Mouse (Mus musculus): ENCODE measurements around the gene Azin2.

DNA sequence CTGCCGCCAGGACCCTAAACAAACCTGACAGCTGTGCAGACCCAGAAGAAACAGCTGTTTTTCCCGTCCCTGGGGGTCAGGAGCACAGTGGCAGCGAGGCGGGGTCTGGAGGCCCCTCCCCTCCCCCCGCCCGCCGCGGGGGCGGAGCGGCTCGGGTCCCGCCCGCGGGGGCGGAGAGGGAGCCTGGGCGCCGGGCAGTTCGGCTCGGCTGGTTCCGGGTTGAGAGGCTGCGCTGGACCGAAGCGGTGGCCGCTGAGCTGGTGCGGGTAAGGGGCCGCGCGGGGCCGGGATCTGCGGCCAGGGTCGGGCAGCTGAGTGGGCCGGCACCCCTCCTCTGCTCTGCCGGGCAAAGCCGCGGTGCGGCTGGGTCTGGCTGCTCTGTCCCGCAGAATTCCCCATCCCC lies 78.9 kb downstream of the Azin2 start, which contains the start of gene Trim62:
- TF ChIP-seq POLR2A (IDR thresholded peaks at IDR 0.05; ENCODE audit: borderline replicate concordance, extremely low read depth, insufficient read depth, insufficient read length, poor library complexity, severe bottlenecking), result peak; percentile 79
- TF ChIP-seq CTCF (IDR thresholded peaks at IDR 0.05; ENCODE audit: borderline replicate concordance, extremely low read depth, insufficient read depth, insufficient read length), result no peak
